Mouse (Mus musculus): ENCODE results near the gene U2surp. TPM values are rescaled to one million over a fixed set of nuclear protein-coding genes. Genes with fewer than 3 reads are reported as not detected.
A peak's percentile ranks its signal among the peaks of the same experiment; 100 is the strongest.

U2surp gene
- polyA plus RNA-seq, 1 experiment from 2014 or later = 50.6 TPM

DNA sequence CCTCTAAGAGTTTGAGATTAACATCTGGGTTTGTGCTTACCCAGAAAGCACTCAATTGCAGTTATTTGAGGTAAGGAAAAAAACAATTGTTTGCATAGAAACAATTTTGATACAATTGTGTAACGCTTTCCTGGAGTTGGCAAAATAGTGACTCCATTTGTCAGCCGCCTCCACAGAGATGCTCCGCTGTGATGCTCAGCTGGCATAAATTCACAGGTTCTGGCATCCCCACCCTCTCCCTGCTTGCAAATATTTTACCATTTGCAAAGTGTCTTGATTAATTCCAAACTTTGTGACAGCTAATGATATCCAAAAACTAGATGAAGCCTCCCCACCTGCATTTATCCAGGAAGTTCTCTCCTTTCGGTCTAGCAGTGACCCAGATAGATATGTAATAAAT, 99.7 kb downstream of the U2surp start:
- ChIA-PET POLR2A (no interaction called here), CTCF (no interaction called here)
- no peak for ATAC-seq
- no peak for DNase-seq (ENCODE audit: low read depth, low spot score)
- in situ Hi-C loops (cut with MboI; ENCODE audit: low pct_unique_long_range_greater_than_20kb) = no loop called here
- no peak for TF ChIP-seq CTCF (IDR thresholded peaks at IDR 0.05)
- no peaks in the 10 kb centered on the region for H3K27me3 ChIP-seq

DNA sequence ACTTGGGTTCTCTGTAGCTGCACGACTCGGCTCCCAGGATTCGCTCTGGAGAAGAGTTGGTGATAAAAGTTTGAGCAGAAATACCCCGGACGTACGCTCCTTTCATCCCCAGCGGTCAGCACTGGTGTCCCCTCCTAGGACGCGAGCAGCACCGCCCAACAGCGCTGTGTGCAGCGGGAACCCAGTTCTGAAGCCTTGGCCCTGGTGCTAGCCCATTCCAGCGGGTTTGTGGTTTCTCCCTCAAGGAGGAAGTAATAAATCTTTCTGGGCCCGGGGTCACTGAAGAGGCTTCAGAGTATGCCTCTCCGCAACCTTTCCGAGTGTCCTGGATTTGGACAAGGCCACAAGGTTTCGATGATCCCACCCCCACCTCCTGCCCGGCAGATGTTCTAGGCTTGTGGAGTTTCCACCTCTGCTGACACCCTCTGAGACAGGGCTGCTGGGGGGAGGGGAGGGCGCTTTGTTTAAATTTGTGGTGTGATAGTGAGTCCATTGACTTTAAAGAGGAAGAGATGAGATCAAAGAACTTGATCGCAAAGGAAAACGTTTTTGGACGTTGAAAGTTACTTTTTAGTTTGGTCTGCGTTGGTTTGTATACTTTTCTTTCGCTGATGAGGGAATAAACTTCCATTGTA, 104.1 kb downstream of the U2surp start:
- ATAC-seq (peak; percentile 55), DNase-seq (ENCODE audit: low read depth, low spot score) (peak; percentile 15)
- CTCF ChIA-PET = no interaction called here
- POLR2A ChIA-PET = no interaction called here
- TF ChIP-seq CTCF (IDR thresholded peaks at IDR 0.05) = no peak
- in situ Hi-C loops (cut with MboI; ENCODE audit: low pct_unique_long_range_greater_than_20kb) = loop anchor here (5.0 to 10.0 kb wide), 4 partner anchors 213 to 670 kb away; no protein-coding TSS in a partner anchor
- no peaks in the 10 kb centered on the region for H3K27me3 ChIP-seq

Other genes with a start within 250 kb of the U2surp start
- 9.1 TPM for gene Chst2, start 105.3 kb downstream of the U2surp start, polyA plus RNA-seq (2021)
- gene Paqr9, start 47.7 kb upstream of the U2surp start, polyA plus RNA-seq (2021) = 1.6 TPM
- 6.0 TPM for gene Pcolce2, start 125.6 kb upstream of the U2surp start, polyA plus RNA-seq (2021)
- gene Trpc1, start 238.4 kb upstream of the U2surp start, polyA plus RNA-seq (2021) = 7.0 TPM

Measured in Patski (cell line).